Mouse (Mus musculus) B cell, adult 2 months (primary cell): Measurements from ENCODE around the gene Arhgef28.
"Not testable (repeated sequence)": the region's sequence is repeated elsewhere in the genome, so short reads cannot be mapped to it uniquely, and the experiment has no call there.

Experiments
- DNase-seq, 2 experiments: peaks; one replicate each; pipeline ENCODE4 v3.0.0; 2022

Arhgef28 gene

DNA sequence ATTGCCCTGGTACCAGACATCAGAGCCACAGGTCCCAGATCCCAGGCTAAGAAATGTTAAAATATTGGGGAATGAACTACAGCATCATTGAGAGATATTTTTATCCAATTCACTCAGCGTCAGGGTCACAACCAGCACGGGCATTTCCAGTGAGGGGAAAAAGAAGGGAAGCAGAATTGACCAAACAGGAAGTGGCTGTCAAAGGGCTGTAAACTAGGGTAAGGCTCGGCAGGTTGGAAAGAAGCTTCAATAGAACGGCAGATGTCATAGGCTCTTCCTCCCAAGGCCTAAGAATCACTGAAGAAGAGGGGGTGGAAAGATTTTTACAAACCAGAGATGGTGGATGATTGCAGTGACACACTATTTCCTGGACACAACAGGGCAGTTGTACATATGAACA lies 143.4 kb downstream of the Arhgef28 start:
- no peak for DNase-seq

DNA sequence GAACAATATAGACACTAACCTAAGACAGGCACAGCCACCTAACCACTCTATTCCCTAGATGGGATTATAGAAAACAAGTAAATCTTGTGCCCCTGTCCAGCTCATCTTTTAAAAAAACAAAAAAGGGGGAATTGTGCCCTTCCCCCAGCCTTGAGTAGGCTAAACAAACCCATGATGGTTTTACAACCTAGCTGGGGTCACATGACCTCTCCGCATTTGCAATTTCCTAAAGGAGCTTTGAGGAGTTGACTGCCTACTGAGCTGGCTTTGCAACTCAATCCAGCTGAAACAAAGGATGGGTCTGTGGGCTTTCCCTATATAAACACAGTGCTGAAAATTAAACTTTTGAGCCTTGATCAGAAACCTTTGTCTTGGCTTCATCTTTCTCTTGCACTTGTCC lies 146.1 kb downstream of the Arhgef28 start:
- DNase-seq = not testable (repeated sequence)

DNA sequence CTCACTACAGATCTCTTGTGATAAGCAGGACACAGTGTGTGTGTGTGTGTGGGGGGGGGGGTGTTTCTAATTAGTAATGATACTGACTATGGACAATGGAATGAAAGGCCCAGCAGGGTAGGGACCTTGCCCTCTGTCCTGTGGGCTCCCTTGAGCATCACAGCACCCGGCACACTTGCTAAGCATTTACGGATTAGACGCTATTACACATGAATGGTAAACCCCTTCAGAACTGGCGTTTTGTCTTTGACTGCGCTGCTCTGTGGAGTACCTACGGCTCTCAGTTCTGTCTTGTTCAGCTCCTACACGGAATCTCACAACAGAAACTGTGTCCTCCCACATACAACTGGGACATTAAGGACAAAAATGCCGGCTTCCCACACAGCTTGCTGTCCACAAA lies 151.0 kb downstream of the Arhgef28 start:
- no peak for DNase-seq

DNA sequence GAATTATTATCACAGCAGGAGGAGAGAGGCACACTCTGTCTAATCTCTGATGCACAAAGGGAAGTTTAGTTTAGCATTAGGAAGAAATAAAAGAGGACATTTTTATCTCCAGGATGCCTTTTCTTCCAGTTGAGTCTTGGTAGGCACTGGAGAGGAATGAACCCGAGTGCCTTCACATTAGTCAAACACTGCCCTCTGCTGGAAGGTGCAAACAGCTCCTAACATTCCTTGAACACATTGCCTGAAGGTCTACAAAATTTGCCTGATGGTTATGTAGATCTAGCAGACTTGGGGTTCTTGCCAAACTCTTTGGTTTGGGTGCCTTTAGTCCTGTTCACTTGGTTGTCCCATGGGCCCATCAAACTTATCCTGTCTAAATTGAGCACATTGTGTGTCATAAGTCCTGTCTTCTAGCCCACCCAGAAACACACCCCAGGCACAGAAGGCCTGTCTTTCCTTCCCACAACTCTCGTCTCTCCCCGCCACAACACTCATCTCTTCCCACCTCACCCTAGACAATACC lies 165.6 kb downstream of the Arhgef28 start:
- DNase-seq = peak; percentile 47 to 52

DNA sequence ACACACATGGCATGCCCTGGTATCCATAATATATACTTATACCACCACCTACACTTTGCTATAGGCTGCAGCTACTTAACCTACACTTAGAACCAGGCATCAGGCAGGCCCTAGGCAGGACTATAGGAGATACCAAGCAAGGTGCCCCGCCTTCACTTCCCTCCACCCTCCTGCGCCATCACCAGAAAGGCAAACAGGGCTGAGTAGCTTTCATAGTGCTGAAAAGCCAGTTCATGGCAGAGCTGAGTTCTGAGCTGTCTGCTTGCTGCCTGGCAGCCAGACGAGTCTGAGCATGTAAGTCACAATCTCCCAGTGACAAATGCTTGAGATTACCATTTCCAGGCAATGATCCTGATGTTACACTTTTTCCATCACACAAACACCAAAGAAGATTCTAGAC lies 167.5 kb downstream of the Arhgef28 start:
- DNase-seq = no peak

DNA sequence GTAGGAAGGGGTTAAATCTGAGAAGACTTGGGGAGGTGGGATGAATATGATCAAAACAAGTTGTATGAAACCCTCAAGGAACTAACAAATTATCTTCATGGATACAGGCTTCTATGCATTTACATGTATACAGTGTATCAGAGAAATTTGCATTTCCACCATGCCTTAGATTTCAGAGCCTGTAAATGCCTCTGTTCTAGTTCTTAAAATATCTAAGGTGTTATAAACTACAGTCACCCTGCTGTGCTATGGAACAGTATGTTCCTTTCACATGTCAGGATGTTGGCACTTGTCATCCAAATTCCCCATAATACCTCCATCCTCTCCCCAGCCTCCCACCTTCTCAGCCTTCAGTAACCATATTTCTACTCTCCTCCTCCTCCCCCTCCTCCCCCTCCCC lies 168.5 kb downstream of the Arhgef28 start:
- DNase-seq = no peak

DNA sequence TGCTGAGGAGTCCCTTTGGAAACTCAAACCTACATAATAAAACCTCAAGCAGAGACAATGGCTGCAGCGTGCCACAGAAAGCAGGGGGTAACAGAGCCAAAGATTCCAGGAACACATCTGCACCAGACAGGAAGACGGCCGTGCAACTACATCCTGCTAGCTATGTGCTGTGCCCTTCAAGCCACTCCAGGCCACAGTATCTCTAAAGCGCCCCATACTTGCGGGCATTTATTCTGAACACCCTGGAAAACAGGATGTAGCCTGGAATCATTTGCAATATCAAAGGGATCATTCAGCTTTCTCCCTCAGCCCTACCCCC lies 174.6 kb downstream of the Arhgef28 start:
- no peak for DNase-seq

DNA sequence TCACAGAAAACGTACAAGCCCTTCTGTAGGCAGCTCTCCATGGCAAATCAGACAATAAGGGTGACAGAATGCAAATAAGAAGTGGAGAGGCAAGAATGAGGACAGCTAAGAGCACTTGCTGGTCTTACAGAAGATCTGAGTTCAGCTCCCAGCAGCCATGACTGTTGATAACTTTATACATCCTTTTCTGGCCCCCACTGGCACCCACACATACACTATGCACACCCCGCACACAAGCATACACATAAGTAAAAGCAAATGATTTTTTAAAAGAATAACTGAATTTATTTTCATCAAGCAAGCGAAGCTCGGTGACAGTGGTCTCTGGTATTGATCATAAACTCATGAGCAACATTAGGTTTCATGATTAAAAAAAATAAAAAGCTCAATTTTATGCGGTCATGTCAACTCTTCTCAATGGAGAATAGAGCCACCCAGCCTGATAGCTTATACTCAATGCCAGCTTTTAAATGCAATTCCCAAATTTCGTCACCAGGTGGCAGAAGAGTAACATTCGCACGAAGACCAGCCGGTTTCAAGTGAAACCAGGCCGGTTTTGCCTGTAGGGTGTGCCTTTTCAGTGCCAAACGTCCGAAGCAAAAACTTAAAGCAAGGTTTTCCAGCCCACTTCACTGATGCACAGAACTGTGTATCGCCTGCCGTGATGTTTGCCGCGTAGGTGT lies 175.1 kb downstream of the Arhgef28 start:
- peak; percentile 75 to 76 for DNase-seq

DNA sequence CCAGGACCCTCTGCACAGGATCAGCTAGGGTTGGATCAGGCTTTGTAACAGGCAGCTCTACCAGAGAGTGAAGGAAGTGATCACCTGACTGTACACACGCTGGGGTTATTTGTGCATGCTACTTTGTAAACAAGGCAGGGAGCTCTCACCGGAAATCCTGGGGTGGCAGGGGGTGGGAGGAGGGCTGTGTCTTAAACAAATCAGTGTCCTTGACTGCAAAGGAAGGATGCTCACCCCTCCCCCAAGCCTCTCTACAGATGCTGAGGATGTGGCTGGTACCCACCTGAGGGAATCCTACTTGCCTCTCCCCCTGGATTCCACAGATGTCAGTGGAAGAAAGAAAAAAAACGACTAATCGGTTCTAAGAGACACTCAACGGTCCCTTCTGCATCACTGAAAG lies 176.2 kb downstream of the Arhgef28 start:
- DNase-seq = no peak

DNA sequence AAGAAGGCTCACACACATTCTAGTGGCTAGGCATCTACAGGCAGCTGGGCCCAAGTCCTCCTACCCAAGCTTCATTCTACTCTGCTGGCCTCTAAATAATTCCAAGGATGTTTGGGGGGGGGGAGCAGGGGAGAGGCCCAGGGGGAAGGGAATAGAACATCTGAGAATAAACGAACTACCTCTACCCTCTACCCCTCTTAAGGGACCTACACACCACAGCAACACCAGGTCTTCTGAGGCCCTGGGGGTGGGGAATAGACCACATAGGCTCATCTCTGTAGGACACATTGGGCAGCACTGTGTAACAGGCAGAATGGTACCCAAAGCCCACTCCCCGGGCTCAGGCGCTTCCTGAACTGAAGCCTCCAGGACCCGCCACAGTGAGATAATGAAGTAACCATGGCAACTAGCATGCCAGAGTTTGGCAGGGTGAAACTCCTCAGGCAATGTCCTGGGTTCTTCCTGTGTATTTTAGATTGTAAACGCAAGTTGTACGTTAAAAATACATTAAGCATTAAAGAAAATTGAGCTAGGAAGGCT lies 177.5 kb downstream of the Arhgef28 start:
- no peak for DNase-seq

DNA sequence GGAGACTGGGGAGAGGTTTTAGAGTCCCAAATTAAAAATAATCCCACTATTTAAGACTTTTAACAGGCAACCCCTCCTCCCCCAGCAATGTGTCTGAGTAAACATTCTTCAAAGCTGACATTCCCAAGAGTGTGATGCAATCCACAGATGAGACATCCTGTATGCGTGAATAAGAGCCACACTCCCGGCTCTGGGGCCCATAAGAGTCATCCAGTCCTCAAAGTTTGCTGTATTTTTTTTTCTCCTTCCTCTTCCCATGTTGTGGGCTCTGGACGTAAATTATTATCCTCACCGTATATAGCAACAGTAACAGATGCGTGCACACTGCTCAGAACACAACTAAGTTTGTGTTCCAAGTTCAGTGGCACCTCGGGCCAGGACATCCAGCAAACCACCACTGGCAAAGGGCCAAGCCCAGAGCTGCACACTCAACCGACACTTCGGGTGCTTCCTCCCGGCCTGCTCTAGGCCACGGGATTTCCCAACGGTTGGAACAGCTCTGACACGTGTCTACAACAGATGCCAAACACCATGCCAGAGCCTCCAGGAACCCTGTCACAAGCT lies 178.5 kb downstream of the Arhgef28 start:
- no peak for DNase-seq

DNA sequence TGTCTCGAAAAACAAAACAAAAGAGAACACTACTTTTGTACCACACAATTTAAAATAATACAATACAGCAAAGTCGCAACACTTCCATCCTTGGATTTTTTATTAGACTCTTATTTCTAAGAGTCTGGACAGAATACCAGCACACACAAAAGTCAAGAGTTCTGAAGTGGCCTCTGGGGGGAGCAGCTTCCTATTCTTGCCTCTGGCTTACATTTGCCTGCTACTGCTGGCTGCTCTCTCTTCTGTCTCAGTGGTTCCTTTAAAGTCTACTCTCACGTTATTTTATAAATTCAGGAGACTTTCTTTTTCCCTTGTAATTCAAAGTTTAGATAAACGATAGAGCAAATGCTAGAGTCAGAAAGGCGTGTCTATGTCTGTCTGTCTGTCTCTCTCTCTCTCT lies 179.1 kb downstream of the Arhgef28 start:
- DNase-seq = no peak

DNA sequence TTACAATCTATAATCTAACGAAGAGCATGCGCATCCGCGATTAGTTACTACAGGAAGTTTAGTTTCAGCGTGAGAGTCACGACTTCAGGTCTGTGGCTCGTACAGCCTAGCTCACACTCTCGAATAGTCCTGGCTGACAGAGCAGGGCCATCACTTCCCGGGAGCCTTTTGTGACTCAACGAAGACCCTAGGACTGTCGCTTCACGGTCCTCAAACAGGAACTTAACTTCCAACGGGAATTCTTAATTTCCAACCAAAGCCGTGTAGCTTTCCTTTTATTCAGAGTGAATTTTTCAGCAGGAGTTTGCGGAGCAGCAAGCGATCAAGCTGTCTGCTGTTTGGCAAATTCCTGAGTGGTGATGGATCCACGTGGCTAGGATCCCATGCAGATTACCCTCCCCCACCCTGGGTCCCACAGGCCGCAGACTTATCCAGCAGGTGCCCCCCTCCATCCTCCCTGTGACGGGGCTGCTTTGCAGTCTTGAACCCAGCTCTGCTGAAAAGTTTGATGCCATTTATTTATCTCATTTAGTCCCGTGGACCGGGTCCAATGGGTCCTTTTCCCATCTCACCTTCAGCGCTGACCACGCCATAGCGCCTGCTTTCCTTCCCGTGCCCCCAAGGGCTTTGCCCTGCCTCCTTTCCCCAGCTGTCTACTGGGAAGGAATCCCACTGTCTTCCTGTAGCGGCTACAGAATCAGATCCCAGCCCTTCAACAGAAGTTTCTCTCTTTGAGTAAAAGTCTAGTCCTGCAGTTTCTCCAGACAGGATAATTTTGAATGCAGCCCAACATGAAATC lies 180.3 kb downstream of the Arhgef28 start:
- DNase-seq = no peak

DNA sequence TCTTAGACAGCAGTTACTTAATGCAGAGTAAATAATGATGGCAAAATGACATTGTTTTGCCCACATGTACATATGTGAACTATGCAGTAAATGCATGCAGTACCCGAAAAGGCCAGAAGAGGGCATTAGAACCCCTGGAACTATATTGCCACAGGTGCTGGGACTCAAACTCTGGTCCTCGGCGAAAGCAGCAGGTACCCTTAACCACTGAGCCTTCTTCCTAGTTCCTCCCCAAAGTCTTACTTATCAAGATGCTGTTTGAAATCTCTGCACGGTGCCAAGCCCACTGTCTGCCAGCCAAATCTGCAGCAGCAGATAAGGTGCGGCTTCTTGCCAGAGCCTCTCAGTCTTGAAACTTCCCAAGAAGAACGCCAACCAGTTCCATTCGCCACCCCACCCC lies 181.1 kb downstream of the Arhgef28 start:
- peak; percentile 37 to 45 for DNase-seq

DNA sequence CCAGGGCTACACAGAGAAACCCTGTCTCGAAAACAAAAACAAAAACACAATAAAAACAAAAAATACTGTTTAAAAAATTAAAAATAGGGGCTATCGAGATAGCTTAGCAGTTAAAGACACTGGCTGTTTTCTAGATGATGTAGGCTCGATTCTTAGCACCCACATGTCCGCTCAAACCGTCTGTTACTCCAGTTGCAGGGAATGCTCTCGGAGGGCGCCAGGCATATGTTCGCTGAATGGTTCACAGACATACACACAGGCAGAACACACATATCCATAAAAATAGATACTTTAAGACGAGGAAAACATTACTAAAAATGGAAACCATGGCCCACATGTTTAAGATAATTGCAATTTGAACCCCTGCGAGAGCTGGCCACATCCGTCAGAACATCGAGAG lies 181.6 kb downstream of the Arhgef28 start:
- no peak for DNase-seq

DNA sequence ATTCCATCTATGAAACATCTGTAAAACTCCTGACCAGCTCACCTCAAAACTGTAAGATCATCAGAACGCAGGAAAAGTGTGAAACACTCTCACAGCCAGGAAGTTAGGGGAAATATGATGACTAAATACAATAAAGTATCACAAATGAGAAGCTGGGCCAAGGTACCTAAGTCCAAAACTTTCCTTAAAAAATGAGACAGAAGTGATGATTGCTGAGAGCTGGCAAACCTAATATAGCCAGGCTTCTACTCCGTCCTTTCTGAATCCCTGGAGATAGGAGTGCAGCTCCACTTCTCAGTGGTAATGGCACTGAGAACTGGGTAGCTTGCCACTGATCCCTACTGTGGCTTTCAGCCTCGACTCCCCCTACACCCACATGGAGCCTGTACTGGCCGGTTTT lies 184.3 kb downstream of the Arhgef28 start:
- DNase-seq = no peak

DNA sequence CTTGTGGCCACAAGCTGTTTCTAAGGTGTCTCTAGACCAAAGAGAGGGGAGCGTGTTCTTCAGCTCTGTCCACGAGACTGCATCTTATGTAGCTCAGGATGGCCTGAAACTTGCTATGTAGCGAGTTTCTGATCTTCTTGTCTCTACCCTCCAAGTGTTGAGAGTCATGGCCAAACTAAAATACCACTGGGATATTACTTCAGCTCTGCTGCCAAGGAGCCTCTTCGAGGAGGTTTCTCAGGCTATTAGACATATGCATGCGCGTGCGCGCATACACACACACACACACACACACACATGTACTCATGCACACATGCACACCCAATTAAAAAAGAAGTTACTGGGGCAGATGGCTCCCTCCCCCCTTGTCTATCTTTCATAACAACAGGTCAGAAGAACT lies 187.4 kb downstream of the Arhgef28 start:
- DNase-seq = not testable (repeated sequence)

DNA sequence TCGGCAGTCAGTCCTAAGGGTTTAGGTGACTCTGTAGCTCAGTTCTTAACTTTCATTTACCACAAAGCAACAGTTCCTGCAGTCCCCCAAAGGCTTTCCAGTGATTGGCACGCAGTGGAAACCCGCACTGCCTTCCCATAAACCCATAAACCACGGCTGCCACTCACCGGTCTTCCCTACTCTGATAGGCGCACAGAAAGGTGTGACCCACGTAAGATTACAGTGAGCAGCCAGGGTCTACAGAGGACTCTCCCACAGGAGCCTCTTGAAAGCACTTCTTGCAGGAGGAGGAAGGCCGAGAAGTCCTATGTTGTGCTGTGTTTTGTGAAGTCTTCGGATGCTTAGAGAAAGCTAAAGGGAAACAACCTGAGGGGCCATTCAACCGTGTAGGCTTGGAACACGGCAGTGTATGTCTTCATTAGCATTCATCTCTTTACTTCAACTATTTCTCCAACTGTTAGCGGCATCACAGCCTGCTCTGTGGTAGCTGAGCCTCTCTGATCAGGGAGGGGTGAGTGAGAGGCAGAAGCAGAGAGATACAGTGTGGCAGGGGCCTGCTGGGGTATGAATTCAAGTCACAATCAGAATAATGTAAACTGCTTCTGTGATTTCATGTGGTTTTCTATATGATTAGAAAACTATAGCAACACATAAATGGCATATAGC lies 189.2 kb downstream of the Arhgef28 start:
- no peak for DNase-seq

DNA sequence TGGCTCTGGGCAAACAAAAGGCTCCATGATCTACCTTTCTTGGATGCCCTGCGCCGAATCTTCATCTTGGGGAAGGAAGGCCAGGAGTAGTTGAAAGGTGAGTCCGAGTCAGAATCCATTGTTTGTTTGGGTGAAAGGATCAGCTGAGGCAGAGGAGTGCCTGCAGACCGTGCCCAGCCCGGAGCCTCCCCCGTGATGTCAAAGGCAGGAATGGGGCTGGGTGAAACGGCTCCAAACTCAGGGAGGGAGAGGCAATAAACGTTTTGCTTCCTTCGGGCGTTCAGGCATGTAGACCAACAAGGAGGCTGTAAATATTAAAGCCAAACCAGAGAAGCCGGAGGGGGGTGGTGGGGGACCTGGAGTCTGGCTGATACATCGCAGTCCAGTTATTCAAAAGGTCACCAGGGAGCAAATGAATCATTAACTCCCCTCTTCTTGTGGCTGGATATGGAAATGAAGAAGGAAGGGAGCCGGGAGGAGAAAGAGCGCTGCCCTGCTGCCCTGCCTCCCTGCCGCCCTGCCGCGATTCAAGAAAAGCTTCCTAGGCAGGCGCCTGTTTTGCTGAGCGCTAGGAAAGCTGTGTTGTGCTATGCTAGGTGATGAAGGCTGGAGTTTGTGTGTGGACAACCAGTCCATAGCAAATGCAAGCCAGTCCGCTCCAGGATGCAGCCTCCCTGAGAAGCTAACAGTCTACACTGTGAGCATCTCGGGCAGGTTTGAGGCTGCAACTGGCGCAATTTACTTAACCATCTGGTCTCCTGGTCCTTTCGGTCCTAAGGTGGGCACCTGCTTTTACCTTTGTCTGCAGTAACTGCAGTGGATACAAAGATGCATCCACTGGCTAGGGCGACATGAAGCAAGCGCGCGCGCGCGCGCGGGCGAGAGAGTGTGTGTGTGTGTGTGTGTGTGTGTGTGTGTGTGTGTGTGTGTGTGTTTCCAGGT lies 190.0 kb downstream of the Arhgef28 start:
- DNase-seq = no peak

DNA sequence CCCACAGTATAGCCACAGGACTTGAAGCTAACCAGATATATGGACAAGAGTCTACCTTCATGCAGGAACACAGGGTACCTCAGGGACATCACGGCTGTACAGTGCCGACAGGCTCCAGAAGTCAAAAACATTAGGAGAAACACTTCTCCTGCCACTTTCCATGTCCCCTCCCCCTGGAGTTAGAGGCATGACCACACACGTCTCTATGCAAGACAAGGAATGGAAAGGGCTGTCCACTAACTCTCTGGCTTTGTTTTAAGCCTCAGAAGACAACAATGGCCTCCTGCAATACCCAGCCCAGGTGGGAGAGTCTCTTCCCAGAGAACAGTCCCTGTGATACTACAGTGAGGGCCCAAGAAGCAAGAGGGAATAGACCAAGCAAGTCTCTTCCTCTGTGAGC lies 191.3 kb downstream of the Arhgef28 start:
- DNase-seq = no peak

DNA sequence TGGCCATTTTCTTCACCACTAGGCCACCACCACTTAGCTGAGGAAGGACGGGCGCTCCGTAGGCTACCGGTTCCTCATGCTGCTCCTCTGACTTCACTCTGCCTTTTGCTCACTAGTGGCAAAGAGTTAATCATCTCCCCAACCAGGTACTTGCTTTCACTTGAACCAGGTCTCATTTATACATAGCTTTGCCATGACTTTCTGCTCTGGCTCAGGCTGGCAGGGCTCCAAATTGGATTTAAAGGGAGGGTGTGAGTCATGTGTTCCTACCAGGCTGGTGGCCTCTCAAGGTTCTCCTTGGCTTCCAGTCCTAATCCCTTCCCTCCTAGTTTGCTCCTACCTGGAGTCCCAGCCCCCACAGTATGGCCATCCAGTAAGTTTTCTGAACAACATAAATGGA lies 192.5 kb downstream of the Arhgef28 start:
- DNase-seq = no peak

DNA sequence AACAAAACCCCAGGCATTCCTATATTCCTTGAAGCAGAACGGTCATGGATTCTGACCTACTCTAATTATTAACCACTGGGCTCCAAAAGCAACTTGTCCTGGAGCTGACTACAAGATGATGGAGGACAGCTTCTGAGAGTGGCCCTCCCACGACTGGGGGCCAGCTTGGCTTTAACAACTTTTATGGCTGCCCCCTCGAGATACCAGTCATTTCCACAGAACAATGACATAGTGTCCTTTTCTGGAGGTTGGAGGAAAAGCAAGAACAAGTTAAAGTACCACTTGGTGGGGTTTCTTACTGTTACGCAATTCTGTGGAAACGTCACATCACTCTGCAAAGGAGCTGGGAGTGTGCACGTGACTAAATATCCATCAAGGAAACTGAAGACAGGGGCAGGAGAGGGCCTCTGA lies 194.3 kb downstream of the Arhgef28 start:
- DNase-seq = no peak
